Comparison of ENCODE assay signal across 10 mouse cellular contexts in genomic region chr2:70471861-70472620, GRCm38 (mm10). TPM values are rescaled to one million over a fixed set of nuclear protein-coding genes. Genes with fewer than 3 reads are reported as not detected.
A peak's percentile ranks its signal among the peaks of the same experiment; 100 is the strongest.
DNase-seq lines count a peak whose midpoint lies in the region; ATAC-seq and TF ChIP-seq lines count a peak whose summit lies in the region.
"Had no signal": no experiment of that assay in that cellular context is flagged by ENCODE, and none has a peak within 500 bp of the region (broad histone marks: within the 10 kb centered on the region; RNA-seq: fewer than 3 reads in every experiment).

No protein-coding gene starts in this region.

- H3K4me1 ChIP-seq in hindbrain, embryonic 13.5 days (replicated peaks) = peaks cover 49% of the 10 kb centered on the region
- peaks cover 21% of the 10 kb centered on the region for H3K4me1 ChIP-seq in limb, embryonic 14.5 days (ENCODE audit: control insufficient read depth, insufficient read depth, low read length)

- no peak for TF ChIP-seq POLR2A in limb, embryonic 14.5 days (IDR thresholded peaks at IDR 0.05; ENCODE audit: borderline replicate concordance, extremely low read depth, insufficient read depth, insufficient read length)

- no peaks in the 10 kb centered on the region for H3K36me3 ChIP-seq in hindbrain, embryonic 13.5 days
- H3K36me3 ChIP-seq in limb, embryonic 14.5 days (ENCODE audit: control insufficient read depth, insufficient read depth, low read length) = no peaks in the 10 kb centered on the region

- no peak for DNase-seq in left cerebral cortex, adult 2 months (ENCODE audit: extremely low spot score in 1 of 2, low spot score in 2 of 2)
- no peak for DNase-seq in left cerebral cortex, adult 8-10 months (ENCODE audit: low spot score in 2 of 2)
- DNase-seq in embryo, embryonic 9.5 days (ENCODE audit: extremely low spot score) = peak; percentile 73
- peak; percentile 37 for DNase-seq in limb, embryonic 14.5 days (ENCODE audit: low spot score)
- DNase-seq in naive thymus-derived CD4-positive, alpha-beta T cell, adult 2 months (ENCODE audit: low read depth) = peak; percentile 6
- DNase-seq in left cerebral cortex, postnatal 14 days (ENCODE audit: low spot score in 2 of 2) = no peak
- DNase-seq in layer of hippocampus, adult 9-10 months (ENCODE audit: low spot score) = no peak

- H3K4me3 ChIP-seq in left cerebral cortex, adult 2 months = peak overlapping the region; percentile 11; the same call in 1 of the 2 replicates
- peak overlapping the region; percentile 35 for H3K4me3 ChIP-seq in hindbrain, embryonic 13.5 days
- peak overlapping the region; percentile 37 for H3K4me3 ChIP-seq in limb, embryonic 14.5 days (replicated peaks; ENCODE audit: low read length)

- no peak for TF ChIP-seq CTCF in left cerebral cortex, adult 2 months (IDR thresholded peaks at IDR 0.05)

- no peak overlapping the region for H3K27ac ChIP-seq in left cerebral cortex, adult 2 months
- no peak overlapping the region for H3K27ac ChIP-seq in hindbrain, embryonic 13.5 days
- H3K27ac ChIP-seq in limb, embryonic 14.5 days (replicated peaks; ENCODE audit: low read depth, low read length) = no peak overlapping the region

- peak overlapping the region; percentile 59 for H3K4me2 ChIP-seq in hindbrain, embryonic 13.5 days
- H3K4me2 ChIP-seq in limb, embryonic 14.5 days (replicated peaks; ENCODE audit: low read depth, low read length, severe bottlenecking) = peak overlapping the region; percentile 67

- H3K27me3 ChIP-seq in hindbrain, embryonic 13.5 days = peaks cover 76% of the 10 kb centered on the region
- peaks cover 75% of the 10 kb centered on the region for H3K27me3 ChIP-seq in limb, embryonic 14.5 days (ENCODE audit: control insufficient read depth, insufficient read depth, low read length)
- H3K27me3 ChIP-seq: Patski had no signal

- intact Hi-C loops in left cerebral cortex, adult 2 months (cut with DNase I) = loop anchor here (5.0 to 10.0 kb wide), 2 partner anchors 345 to 1073 kb away; partner anchors contain the start of gene Dlx2
- intact Hi-C loops in left cerebral cortex, postnatal 14 days (cut with DNase I) = no loop called here

- under 1% methylated on average over 48 of the region's 48 CpGs for WGBS in hindbrain, embryonic 13.5 days
- 2% methylated on average over 43 of the region's 48 CpGs for WGBS in limb, embryonic 14.5 days

- H3K9ac ChIP-seq in hindbrain, embryonic 13.5 days = peak overlapping the region; percentile 43
- peak overlapping the region; percentile 9; the same call in 1 of the 2 replicates for H3K9ac ChIP-seq in limb, embryonic 14.5 days (ENCODE audit: low read depth, low read length, severe bottlenecking)

- no peaks in the 10 kb centered on the region for H3K9me3 ChIP-seq in hindbrain, embryonic 13.5 days
- H3K9me3 ChIP-seq in limb, embryonic 14.5 days (ENCODE audit: control insufficient read depth, low read length) = no peaks in the 10 kb centered on the region

- no peak for ATAC-seq in hindbrain, embryonic 13.5 days (ENCODE audit: low FRiP score)
- no peak for ATAC-seq in limb, embryonic 14.5 days (ENCODE audit: low FRiP score, low read depth)
- ATAC-seq: Patski had no signal

RNA-seq across cellular contexts. Expression of gene Sp5, which starts 2.7 kb away (rescaled TPM):
- total RNA-seq in left cerebral cortex, adult 2 months (2021) = under 1 TPM; 0.16 to 0.63 TPM
- total RNA-seq in left cerebral cortex, adult 8-10 months (2022) = under 1 TPM; 0.30 to 0.91 (median 0.45) TPM
- polyA plus RNA-seq in hindbrain, embryonic 13.5 days (2015; fragmentation: Nextera tagmentation; extraction: Ambion mirVana) = 3.4 and 4.1 TPM in 2 replicates
- polyA plus RNA-seq in limb, embryonic 14.5 days (2012; rRNA removed) = 6.9 and 9.6 TPM in 2 replicates
- polyA plus RNA-seq in limb, embryonic 14.5 days (2014; fragmentation: Nextera tagmentation; extraction: Ambion mirVana) = 5.8 and 8.2 TPM in 2 replicates
- total RNA-seq in left cerebral cortex, postnatal 14 days (2021) = 1 to 10 TPM in 1 of 2 experiments, under 1 TPM in 1; 0.97 to 1.1 TPM
- polyA plus RNA-seq: Patski; testis, adult 2 months had no signal

RNA-seq across cellular contexts. Expression of gene Erich2, which starts 36.6 kb away (rescaled TPM):
- total RNA-seq in left cerebral cortex, adult 2 months (2021) = under 1 TPM in 1 of 2 experiments, not detected in 1; 0.38 TPM
- 1 to 10 TPM in 2 of 4 experiments, under 1 TPM in 2; 0.48 to 1.6 (median 0.85) TPM for total RNA-seq in left cerebral cortex, adult 8-10 months (2022)
- 2.3 and 3.8 TPM in 2 replicates for polyA plus RNA-seq in hindbrain, embryonic 13.5 days (2015; fragmentation: Nextera tagmentation; extraction: Ambion mirVana)
- polyA plus RNA-seq in limb, embryonic 14.5 days (2012; rRNA removed) = 1.1 and 2.0 TPM in 2 replicates
- 1.3 and 2.2 TPM in 2 replicates for polyA plus RNA-seq in limb, embryonic 14.5 days (2014; fragmentation: Nextera tagmentation; extraction: Ambion mirVana)
- total RNA-seq in left cerebral cortex, postnatal 14 days (2021) = 1 to 10 TPM; 1.0 to 1.1 TPM

Comparison
In these comparisons a context has a peak if more than half of its experiments do, and no peak if none do; other contexts are left out.
1. DNase-seq: peak in embryo, embryonic 9.5 days (single experiment), limb, embryonic 14.5 days (single experiment) and naive thymus-derived CD4-positive, alpha-beta T cell, adult 2 months (single experiment); none in left cerebral cortex, adult 2 months (0 of 2), left cerebral cortex, adult 8-10 months (0 of 2), left cerebral cortex, postnatal 14 days (0 of 2) and layer of hippocampus, adult 9-10 months (single experiment).
2. Peak in every context shown above with its lines, with median percentiles within 50 percentile points of each other: H3K4me3 ChIP-seq.